Mouse (Mus musculus) CH12.LX (cell line): ENCODE data around the gene Rtn4rl1.

Experiments
- CTCF ChIP-seq, 2 experiments: IDR thresholded peaks in 1 of 2; conservative IDR thresholded peaks in 1 of 2; 2 replicates each; pipeline ENCODE4 v1.5.1; 2011 to 2012; ENCODE audit warnings: low read depth in 2 of 2, low read length in 2 of 2, improper control_type of control experiment in 1 of 2, inconsistent platforms in 1 of 2, mild to moderate bottlenecking in 1 of 2, moderate library complexity in 1 of 2
- E2F4 ChIP-seq: IDR thresholded peaks from 2 replicates; pipeline ENCODE4 v1.6.1; 2011; ENCODE audit warnings: low read depth, low read length, improper control_type of control experiment; ENCODE audit not compliant: insufficient replicate concordance
- EP300 ChIP-seq: IDR thresholded peaks from 2 replicates; pipeline ENCODE4 v1.6.1; 2011; ENCODE audit warnings: low read length, improper control_type of control experiment
- POLR2A ChIP-seq: IDR thresholded peaks from 2 replicates; pipeline ENCODE4 v1.6.1; 2011; ENCODE audit warnings: low read depth, mild to moderate bottlenecking, improper control_type of control experiment, low read length
- SIN3A ChIP-seq: IDR thresholded peaks from 2 replicates; pipeline ENCODE4 v1.6.1; 2012; ENCODE audit warnings: low read length, improper control_type of control experiment, inconsistent platforms
- USF1 ChIP-seq: IDR thresholded peaks from 2 replicates; pipeline ENCODE4 v1.6.1; 2014; ENCODE audit warnings: low read depth, mild to moderate bottlenecking, inconsistent platforms, low read length, improper control_type of control experiment
- ZKSCAN1 ChIP-seq: IDR thresholded peaks from 2 replicates; pipeline ENCODE4 v1.6.1; 2012; ENCODE audit warnings: low read depth, inconsistent platforms, low read length, improper control_type of control experiment, borderline replicate concordance

- TF ChIP-seq ZKSCAN1 (no peak), USF1 (no peak), EP300 (no peak), CTCF (conservative IDR thresholded peaks at IDR 0.05 in 1 of 2, IDR thresholded peaks at IDR 0.05 in 1 of 2; ENCODE audit: low read depth in 2 of 2, low read length in 2 of 2) (no peak), E2F4 (no peak), SIN3A (no peak), POLR2A (no peak)
Observed at GRCm38 (mm10) chr11:75259416-75259815, 65.8 kb downstream of the Rtn4rl1 start.
